Mouse (Mus musculus): ENCODE results near the gene Slc25a21.
"Not testable (repeated sequence)": the region's sequence is repeated elsewhere in the genome, so short reads cannot be mapped to it uniquely, and the experiment has no call there.

Gene Slc25a21

DNA sequence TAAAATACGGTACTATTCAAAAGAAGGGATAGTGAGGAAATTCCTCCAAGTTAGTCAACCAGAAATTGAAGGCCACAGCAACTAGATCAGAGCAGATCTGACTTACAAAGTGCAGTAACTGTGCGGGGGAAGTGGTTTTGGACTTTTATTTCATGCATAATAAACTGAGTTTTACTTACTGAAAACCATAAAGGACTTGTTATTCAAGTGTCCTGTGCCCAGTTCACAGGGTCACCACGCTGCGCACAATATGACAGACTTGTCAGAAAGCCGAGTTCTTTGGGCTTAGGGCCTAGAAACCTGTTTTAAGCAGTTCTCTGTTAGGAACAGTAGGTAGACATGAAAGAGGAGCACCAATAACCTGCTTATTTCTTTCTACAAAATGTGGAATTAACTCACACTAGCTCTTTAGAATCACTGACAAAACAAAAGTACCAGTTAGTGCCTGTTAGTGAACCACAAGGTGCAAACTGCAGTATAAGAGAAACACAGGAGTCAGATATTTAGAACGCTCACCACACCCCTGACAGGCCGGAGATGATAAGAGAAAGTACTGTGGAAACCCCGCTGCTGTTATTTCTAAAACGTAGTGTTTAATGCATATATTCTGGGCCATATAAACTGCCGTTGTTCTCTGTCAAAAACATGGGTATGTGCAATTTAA, at the start of gene Slc25a21:
TSS of gene Slc25a21 (minus strand) at position 110 of the 664 bp plus-strand sequence.
- DNase-seq (ENCODE audit: low spot score), result no peak

DNA sequence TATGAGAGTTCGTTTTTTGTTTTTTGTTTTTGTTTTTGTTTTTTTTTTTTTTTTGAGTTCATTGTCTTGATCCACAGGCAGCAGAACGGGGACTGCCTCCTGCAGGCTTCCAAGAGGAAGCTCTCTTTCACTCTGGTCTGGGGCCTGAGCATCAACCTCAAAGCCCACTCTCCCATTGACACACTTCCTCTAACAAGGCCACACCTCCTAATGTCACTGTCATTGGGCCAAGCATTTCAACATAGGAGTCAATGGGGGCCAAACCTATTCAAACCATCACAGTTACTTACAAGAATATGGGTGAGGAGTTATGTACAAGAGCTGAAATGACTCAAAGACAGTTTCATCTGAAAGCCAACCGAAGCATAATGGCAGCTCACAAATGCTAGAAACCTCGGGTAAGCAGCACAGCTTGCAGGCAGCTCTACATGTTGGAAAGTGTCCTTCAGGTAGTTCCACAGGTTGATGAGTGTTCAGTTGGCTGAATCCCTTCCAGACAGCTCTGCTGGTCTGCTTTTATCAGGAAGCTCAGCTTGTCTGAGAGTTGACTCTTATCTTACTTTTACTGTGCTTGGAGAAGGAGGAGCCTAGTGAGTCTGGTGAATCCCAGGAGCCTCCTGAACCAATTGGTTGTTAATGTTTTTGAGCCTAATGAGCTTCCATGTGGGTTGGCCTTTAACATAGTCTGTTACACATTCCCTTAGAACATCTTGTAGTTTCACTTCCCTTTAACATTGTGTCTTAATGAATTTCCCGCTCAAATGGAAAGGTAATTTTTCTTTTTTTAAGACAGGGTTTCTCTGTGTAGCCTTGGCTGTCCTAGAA, 46.6 kb upstream of the Slc25a21 start:
- DNase-seq (ENCODE audit: low spot score), result no peak

DNA sequence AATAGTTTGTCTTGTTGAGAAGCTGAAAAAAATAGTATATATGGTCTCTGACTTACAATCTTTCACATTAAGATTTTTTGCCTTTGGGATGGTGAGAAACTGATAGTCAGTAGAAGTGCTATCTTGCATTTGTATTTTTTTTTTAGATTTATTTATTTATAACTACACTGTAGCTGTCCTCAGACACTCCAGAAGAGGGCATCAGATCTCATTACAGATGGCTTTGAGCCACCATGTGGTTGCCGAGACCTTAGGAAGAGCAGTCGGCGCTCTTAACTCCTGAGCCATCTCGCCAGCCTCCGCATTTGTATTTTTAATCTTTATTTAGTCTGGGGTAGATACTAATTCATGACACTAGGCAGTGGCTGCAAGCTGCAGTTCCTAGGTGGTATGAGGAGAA, 36.1 kb upstream of the Slc25a21 start:
- no peak for DNase-seq (ENCODE audit: low spot score)

DNA sequence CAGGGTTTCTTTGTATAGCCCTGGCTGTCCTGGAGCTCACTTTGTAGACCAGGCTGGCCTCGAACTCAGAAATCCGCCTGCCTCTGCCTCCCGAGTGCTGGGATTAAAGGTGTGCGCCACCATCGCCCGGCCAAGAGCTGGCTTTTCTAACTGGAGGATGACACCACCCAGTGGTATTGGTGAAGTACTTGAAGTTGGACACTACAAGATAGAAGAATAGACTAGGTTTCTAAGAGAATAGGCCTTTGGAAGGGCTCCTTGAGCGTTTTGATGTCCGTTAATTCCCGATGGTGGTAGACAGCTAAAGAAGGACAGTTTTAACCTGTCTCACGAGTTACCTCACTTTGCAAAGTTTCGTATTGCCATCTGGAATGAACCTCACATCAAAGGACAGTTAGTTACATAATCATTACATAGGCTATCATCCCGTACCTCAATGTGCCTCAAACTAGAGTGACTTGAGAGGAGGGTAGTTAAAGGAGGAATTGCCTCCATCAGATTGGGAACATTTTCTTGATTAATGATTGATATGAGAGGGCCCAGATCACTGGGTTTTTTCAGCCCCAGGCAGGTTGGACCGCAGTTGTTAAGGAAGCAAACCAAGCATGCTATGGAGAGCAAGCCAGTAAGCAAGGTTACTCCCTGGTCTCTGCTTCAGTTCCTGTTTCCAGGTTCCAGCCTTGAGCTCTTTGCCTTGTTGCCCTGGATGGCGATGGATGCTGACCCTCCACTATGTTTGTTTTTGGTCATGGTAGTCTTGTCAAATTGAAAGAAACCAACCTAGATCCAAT, 34.0 kb upstream of the Slc25a21 start:
- no peak for DNase-seq (ENCODE audit: low spot score)

DNA sequence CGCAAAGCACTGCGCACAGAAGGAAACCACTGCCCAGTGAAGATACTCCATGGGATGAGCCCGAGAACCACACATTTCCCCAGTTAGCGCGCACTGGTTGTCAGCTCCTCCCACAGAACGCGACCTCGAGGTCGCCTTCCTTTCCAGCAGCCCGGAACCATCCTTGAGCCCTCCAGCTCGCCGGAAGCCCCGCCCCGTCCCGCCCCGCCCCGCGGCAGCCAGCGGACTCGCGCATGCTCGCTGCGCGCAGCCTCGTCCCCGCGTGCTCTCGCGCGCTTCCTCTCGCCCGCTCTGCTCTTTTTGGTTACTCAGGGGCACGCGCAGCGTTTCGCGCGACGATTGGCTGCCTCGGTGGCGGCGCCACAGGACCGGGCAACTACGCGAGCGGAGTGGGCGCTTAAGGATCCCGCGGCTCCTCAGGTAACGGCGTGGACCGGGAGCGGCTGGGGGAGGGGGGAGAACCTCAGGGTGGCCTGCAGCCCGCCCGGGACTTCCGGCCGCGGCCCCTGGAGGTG, 33.0 kb upstream of the Slc25a21 start, which contains the start of the genes Prps1l3 and Mipol1:
TSS of gene Prps1l3 (plus strand) at position 221 of the 515 bp plus-strand sequence.
TSS of gene Mipol1 (plus strand) at position 236 of the 515 bp plus-strand sequence.
- DNase-seq (ENCODE audit: low spot score), result peak; percentile 77

DNA sequence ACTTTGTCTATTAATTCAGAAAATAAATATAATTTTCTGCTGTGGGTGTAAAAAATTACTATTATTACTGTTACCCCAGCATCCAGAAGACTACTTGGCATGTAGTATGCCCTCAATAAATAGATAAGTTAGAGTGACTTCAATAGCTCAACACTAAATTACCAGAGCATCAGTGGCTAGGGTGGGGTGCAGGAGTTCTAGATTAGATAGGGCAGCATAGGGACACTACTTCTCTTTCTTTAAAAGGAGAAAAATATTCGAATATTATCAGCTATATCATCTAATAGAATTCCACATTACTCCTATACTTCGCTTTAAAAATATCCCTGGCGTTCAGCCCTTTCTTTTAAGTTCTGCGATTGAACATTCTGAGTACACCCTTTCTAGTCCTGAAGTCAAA, 32.4 kb upstream of the Slc25a21 start:
- no peak for DNase-seq (ENCODE audit: low spot score)

DNA sequence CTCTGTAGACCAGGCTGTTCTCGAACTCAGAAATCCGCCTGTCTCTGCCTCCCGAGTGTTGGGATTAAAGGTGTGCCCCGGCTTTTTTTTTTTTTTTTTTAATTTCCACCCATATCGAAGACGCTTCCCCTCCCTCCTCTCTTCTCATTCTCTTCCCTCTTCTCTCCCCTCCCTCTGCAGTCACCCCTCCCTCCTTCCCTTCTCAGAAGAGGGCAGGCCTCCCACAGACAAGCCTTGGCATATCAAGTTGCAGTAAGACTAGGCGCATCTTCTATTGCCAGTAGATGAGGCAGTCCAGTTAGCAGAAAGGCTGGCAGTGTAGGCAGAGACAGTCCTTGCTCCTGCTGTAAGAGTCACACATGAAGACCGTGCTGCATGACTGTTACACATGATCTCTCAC, 30.5 kb upstream of the Slc25a21 start:
- DNase-seq (ENCODE audit: low spot score), result no peak

DNA sequence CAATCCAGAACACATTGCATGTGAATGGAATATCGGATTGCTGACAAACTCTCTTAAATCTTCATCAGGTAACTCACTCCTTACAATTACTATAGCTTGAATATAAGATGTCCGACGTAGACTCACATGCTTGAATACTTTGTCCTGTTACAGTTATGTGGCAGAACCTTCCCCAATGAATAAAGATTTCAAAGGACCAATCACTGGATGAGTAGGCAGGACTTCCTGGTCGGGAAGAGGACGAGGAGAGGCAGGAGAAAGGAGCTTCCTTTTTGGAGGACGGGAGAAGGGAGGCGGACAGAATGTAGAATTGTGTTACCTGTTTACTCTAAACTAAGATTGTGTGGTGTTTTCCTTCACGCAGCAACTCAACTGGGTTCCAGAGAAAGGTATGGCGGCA, 29.1 kb upstream of the Slc25a21 start:
- no peak for DNase-seq (ENCODE audit: low spot score)

DNA sequence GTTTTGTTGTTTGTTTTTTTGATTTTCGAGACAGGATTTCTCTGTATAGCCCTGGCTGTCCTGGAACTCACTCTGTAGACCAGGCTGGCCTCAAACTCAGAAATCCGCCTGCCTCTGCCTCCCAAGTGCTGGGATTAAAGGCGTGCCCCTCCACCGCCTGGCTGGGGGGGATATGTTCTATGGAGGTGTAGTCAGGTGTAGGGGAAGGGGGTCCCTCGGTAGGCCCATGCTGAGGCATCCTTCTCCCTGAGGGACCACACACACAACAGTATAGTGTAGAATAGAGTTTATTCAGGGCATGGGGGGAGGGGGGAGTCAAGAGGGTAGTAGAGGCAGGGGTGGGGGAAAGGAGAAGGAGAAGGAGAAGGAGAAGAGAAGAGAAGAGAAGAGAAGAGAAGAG, 15.2 kb upstream of the Slc25a21 start:
- not testable (repeated sequence) for DNase-seq (ENCODE audit: low spot score)

DNA sequence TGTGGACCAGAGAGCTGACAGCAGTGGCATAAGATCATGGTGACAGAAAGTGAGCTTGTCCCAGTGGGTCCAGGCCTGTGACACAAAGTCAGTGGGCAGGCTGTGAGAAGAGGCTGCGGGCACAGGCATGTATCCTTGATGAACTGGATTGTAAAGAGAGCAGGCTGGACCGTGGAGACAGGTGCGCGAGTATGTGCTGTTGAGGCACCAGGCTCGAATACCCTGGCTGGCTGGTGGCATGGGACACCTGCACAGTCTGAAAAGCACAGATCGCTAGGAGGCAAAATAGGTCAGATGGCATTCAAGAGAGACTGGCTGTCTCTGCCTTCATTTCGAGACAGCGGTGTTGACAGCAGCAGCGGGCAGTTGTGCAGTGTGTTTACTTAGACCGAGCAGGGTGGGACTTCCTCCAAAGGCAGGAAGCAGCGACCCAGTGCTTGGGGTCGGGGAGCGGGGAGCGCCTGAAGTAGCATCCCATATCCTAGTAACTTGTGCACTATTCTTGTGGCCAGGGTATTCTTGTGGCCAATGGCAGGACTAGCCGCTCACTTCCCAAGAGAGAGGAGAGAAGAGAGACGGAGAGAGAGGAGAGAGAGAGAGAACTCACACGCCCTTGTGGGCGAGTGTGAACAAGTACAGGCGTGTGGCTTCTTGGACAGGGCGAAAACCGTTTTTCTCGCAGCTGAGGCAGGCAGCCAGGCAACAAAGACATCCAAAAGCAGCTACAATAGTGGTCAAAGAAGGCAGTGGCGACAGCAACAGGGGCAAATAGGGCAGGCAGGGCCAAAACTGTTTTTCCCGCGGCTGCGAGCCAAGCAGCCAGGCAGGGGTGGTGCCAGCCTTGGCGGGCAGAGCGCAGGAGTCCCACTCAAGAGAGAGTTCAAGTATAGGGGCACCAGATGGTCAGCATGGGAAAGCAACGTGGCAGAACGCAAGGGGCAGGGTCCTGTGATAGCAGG, 14.4 kb upstream of the Slc25a21 start:
- peak; percentile 28 for DNase-seq (ENCODE audit: low spot score)

DNA sequence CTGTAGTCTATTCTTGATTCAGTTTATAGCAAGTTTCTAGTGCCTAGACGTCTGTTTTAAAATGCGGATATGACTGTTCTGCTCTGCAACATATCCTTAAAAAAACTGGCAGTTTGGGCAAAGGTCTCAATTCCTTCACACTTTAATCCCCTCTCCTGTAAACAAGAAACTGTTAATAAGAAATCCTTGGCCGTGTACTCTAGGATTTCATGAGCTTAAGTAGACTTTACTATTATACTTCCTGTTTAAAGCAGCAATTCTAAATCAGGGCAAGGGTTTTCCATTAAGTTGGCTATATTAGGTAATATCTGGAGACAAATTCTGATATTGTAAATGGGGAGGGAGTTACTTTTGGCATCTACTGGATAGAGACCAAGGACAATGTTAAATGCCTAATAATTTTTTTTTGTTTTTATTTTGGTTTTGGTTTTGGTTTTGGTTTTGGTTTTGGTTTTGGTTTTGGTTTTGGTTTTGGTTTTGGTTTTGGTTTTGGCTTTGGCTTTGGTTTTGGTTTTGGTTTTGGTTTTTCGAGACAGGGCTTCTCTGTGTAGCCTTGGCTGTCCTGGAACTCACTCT, 7.1 kb upstream of the Slc25a21 start:
- no peak for DNase-seq (ENCODE audit: low spot score)

DNA sequence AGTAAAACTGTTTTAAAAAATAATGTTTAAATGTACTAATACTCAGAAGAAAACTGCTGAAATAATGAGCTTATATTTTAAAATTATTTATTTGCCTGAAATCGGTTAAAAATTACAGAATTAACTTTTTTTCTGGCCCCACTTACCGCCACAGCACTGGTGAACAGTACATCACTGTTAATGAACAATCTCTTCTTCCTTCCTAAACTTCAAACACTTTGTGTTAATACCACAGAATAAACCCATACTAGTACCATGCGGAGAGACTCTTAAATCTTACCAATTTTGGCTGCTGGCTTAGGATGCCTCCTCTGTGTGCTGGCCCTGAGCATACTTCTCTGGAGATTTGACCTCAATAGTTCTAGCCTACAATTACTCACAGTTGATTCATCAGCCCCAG, 4.6 kb upstream of the Slc25a21 start:
- no peak for DNase-seq (ENCODE audit: low spot score)

DNA sequence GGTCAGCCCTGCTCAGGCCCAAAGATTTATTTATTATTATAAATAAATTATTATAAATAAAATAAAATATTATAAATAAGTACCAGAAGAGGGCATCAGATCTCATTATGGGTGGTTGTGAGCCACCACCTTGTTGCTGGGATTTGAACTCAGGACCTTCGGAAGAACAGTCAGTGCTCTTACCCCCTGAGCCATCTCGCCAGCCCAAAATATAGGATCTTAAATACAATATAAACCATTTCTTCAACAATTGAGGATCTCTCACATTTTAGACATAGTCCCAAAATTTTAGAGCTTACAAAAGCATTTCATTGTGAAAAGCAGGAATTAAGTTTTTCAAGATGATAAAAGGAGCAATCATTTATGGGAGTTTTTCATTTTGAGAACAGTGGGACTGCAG, 2.2 kb upstream of the Slc25a21 start:
- no peak for DNase-seq (ENCODE audit: low spot score)

DNA sequence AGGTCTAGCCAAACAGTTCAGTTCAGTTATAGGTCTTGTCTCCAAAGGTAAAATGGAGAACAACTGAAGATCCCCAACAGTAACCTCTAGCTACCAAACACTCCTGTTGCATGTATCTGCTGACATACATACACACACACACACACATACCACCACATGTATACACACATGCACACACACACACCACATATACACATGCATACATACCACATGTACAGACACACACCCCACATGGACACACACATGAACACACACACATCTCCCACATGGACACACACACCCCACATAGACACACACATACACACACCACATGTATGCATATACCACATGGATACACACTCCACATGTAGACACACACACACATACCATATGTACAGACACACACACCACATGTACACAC, 997 bp upstream of the Slc25a21 start:
- DNase-seq (ENCODE audit: low spot score), result no peak

DNA sequence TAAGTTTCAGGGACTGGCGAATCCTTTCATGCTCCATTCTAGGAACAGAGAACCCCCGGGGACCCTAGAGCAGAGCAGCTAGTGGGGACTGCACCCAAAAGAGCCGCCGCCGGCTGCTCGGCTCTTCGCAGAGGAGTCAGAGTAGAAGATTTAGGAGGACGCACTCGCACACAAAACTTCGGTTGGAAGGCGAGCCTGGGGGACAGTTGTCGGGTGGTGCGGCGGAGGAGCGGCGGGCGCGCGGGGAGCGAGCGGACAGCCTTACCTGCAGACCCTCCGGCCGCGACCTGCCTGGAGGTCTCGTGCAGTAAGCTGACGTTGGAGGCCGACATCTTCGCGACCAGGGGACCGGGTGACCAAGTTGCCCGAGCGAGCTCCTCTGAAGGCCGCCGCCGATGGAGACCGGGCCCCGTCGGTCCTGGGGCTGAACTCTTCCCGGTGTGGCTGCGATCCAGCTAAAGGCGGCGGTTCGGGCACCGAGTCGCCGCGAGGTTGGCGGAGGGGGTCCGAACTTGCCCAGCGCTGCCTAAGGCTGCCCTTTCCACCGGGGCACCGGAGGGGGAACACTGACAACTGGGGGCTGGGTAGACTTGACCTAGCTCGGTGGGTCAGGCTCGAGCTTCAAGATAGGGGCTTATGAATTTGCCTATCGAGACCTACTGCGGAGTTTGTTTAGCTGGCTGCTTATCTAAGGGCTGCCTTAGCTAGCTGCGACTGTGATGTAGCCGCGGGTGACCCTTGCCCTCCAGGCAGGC, 487 bp downstream of the Slc25a21 start:
- peak; percentile 27 for DNase-seq (ENCODE audit: low spot score)

DNA sequence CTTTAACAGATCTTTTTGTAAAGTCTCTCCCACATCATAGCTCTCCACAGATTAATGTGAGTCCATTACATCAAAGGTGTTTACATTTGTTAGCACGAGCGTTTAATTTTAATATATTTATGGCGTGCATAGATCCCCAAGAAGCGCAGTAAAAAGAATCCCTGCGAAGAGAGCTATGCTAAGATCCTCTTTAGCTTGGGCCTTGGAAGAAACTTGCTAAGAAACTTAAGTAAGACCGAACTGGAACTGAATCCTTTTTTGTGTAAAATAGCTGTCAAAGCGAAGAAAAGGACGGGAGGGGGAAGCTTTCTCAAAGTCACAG, 1.0 kb downstream of the Slc25a21 start:
- no peak for DNase-seq (ENCODE audit: low spot score)

DNA sequence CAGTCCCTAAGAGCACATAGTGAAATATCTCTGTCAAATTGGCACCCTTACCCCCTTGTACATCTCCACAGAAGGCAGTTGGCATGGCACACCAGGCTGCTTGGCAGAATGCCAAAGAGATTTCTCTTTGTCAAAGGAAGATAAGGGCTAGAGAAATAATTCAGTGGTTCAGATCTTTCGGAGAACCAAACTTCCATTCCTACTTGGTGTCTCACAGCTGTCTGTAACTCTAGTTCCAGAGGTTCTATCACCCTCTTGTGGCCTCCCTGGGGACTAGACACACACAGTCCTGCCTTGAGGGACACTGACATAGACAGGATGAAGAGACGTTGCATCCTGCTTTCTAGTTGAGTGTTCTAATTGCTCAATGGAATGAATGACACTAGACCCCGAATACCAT, 2.7 kb downstream of the Slc25a21 start:
- no peak for DNase-seq (ENCODE audit: low spot score)

DNA sequence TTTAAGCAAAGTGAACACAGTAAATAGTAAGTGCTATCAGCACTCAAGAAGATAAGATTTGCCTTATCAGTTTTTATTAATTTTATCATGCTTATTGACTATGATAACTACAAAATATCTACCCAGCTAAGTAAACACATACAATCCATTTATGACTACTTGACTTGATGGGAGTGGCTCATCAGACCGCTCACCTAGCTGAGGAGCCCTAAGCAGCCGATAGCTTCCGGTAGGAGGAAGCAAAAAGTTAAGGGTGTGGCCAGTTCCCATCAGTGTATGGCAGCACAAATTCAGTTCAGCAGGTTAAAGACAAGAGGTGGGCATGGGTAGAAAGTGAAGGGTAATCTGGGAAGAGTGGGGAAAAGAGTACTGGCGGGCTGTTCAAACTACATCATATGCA, 10.2 kb downstream of the Slc25a21 start:
- DNase-seq (ENCODE audit: low spot score), result no peak

DNA sequence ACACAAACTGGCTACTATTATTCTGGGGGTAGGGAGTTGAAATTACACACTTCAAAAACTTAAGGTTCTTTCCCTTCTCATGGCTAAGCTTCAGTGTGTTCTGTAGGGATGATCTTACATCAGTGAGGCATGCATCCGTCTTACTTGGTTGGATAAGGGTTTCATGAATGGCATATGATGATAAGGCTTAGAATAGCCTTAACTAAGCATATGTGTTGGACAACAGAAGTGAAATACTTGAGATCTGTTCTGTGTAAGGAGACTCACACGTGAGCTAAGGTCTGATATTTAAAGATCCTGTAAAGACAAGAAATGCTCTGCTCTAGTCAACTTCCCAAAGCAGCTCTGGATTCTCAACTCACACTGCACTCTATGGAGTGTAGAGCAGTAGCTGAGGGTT, 11.1 kb downstream of the Slc25a21 start:
- no peak for DNase-seq (ENCODE audit: low spot score)

DNA sequence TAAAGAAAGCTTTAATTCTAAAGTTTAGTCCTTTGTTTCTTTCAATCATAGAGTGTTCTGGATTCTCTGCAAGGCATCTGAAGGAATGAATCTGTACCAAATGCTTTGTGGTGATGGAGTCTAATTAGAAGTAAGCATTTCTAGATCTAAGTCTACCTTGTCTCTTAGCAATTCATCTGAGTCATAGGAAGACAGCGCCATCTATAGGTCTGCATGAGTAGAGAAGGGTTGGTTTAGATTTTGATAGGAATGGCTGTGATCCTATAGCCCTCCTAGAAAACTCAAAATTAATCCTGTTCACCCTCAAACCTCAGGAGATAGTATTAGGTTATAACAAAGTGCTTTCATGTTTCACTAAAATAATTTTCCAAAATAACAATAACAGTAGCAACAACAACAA, 11.8 kb downstream of the Slc25a21 start:
- DNase-seq (ENCODE audit: low spot score), result no peak
